Mouse (Mus musculus): ENCODE data around the gene Cfap126.

The Cfap126 gene

GRCm38 (mm10) chr1:171096110-171096964 lies 17.4 kb upstream of the Cfap126 start:
- DNase-seq (ENCODE audit: low spot score in 2 of 2), result no peak

- DNase-seq (ENCODE audit: low spot score in 2 of 2), result no peak
These were observed 16.6 kb upstream of the Cfap126 start for GRCm38 (mm10) chr1:171097136-171097535.

- no peak for DNase-seq (ENCODE audit: low spot score in 2 of 2)
These were observed 16.1 kb upstream of the Cfap126 start for GRCm38 (mm10) chr1:171097612-171098011.

GRCm38 (mm10) chr1:171101033-171101432 lies 12.7 kb upstream of the Cfap126 start:
- no peak for DNase-seq (ENCODE audit: low spot score in 2 of 2)

- DNase-seq (ENCODE audit: low spot score in 2 of 2), result peak; percentile 80 to 89
These were observed 11.8 kb upstream of the Cfap126 start for GRCm38 (mm10) chr1:171101733-171102546.

- peak; percentile 68 to 86 for DNase-seq (ENCODE audit: low spot score in 2 of 2)
These were observed 11.1 kb upstream of the Cfap126 start for GRCm38 (mm10) chr1:171102547-171103177.

GRCm38 (mm10) chr1:171103179-171103840 lies 10.4 kb upstream of the Cfap126 start:
- no peak for DNase-seq (ENCODE audit: low spot score in 2 of 2)

GRCm38 (mm10) chr1:171105226-171105625 lies 8.5 kb upstream of the Cfap126 start:
- no peak for DNase-seq (ENCODE audit: low spot score in 2 of 2)

- DNase-seq (ENCODE audit: low spot score in 2 of 2), result no peak
These were observed 4.1 kb upstream of the Cfap126 start for GRCm38 (mm10) chr1:171109620-171110019.

- DNase-seq (ENCODE audit: low spot score in 2 of 2), result no peak
These were observed 3.1 kb upstream of the Cfap126 start for GRCm38 (mm10) chr1:171110659-171111019.

GRCm38 (mm10) chr1:171111020-171111780 lies 2.5 kb upstream of the Cfap126 start:
- DNase-seq (ENCODE audit: low spot score in 2 of 2), result peak; percentile 87 to 93

GRCm38 (mm10) chr1:171111781-171112575 lies 1.7 kb upstream of the Cfap126 start:
- DNase-seq (ENCODE audit: low spot score in 2 of 2), result peak in 1 of 2 experiments; percentile 33

GRCm38 (mm10) chr1:171112986-171113385 lies 732 bp upstream of the Cfap126 start:
- DNase-seq (ENCODE audit: low spot score in 2 of 2), result no peak

- DNase-seq (ENCODE audit: low spot score in 2 of 2), result no peak
These were observed 2.6 kb downstream of the Cfap126 start for GRCm38 (mm10) chr1:171116280-171116679.

- peak in 1 of 2 experiments; percentile 31 for DNase-seq (ENCODE audit: low spot score in 2 of 2)
These were observed 4.6 kb downstream of the Cfap126 start for GRCm38 (mm10) chr1:171118269-171118684.

- DNase-seq (ENCODE audit: low spot score in 2 of 2), result no peak
These were observed 5.3 kb downstream of the Cfap126 start for GRCm38 (mm10) chr1:171118996-171119395.

- no peak for DNase-seq (ENCODE audit: low spot score in 2 of 2)
These were observed 5.7 kb downstream of the Cfap126 start for GRCm38 (mm10) chr1:171119405-171119804.

GRCm38 (mm10) chr1:171120893-171121292 lies 7.2 kb downstream of the Cfap126 start:
- no peak for DNase-seq (ENCODE audit: low spot score in 2 of 2)

- no peak for DNase-seq (ENCODE audit: low spot score in 2 of 2)
These were observed 8.1 kb downstream of the Cfap126 start for GRCm38 (mm10) chr1:171121839-171122238.

- no peak for DNase-seq (ENCODE audit: low spot score in 2 of 2)
These were observed 9.2 kb downstream of the Cfap126 start for GRCm38 (mm10) chr1:171122932-171123331.

All from frontal cortex, postnatal 10 days (tissue).